Mouse (Mus musculus): ENCODE measurements around the gene Sh3pxd2a.

GRCm38 (mm10) chr19:47291307-47292080 lies 172.7 kb downstream of the Sh3pxd2a start:
- TF ChIP-seq EP300 (IDR thresholded peaks at IDR 0.05; ENCODE audit: low read depth) (no peak), CTCF (IDR thresholded peaks at IDR 0.05; ENCODE audit: low read depth) (no peak)

Measured in heart, postnatal 0 days (tissue).